Mouse (Mus musculus): Measurements from ENCODE around the gene Cfap44. TPM values are rescaled to one million over a fixed set of nuclear protein-coding genes. Genes with fewer than 3 reads are reported as not detected.

Cfap44 gene
- polyA plus RNA-seq, 1 experiment from 2014 or later: 2.1 TPM

DNA sequence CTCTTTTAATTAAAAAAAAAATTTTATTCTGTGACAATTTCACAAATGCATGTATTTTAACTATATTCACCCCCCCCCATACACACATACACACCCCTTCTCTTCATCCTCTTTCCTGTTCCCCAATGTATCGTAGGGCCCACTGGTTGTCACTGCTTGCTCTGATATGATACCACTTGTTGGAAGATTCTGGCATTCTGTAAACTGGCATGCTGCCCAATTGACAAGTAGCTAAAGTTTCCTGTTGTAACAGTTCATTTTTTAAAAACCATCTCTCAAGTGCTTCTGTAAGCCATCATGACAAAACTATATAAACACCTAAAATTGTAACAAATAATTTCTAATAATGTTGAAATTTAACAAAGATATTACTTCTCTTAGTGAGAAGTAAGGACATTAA, 10.3 kb upstream of the Cfap44 start:
- 77% methylated on average over 1 of the region's 1 CpGs for WGBS
- Histone ChIP-seq H3K4me2 (no peak overlapping the region), H3K36me3 (ENCODE audit: poor library complexity, severe bottlenecking) (peaks cover 15% of the 10 kb centered on the region), H3K9ac (no peak overlapping the region), H3K4me1 (peaks cover 15% of the 10 kb centered on the region), H3K27ac (no peak overlapping the region), H3K9me3 (replicated peaks) (no peaks in the 10 kb centered on the region), H3K27me3 (no peaks in the 10 kb centered on the region), H3K4me3 (no peak overlapping the region)
- no peak for ATAC-seq

DNA sequence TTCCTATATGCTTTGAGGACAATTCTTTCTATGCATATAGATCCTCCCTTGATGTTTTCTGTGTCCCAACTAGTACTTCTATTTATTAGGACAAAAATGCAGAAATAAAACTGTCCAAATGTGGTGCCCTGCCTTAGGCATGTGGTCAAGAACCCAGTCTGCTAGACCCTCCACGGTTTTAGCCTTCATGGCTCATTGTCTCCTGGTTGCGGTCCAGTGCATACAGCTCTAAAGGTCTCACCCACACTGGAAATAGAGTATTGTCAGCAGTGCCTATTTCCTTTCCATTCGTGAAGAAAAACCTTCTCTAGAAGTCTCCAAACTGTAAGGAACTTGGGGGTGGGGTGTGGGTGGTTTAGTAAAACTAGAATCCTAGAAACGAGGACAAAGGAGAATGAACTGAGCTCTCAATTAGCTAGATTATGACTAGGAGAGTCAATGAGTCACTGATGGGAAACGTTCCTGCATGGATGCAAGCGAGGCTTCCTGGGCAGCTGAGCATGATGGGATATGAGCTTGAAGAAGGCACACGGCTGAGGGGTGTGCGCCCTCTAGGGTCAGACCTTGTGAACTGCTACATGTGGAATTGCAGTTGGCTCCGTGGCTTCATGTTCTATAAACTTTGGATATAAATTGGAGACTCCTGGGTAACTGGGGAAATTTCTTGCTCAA, 2.6 kb upstream of the Cfap44 start:
- 45% methylated on average over 9 of the region's 9 CpGs for WGBS
- H3K4me1 ChIP-seq: peaks cover 16% of the 10 kb centered on the region; the same call in 1 of the 2 replicates
- H3K27ac ChIP-seq: no peak overlapping the region
- no peak overlapping the region for H3K4me3 ChIP-seq
- no peak for ATAC-seq
- H3K9me3 ChIP-seq (replicated peaks): no peaks in the 10 kb centered on the region
- H3K27me3 ChIP-seq: no peaks in the 10 kb centered on the region
- H3K9ac ChIP-seq: no peak overlapping the region
- H3K36me3 ChIP-seq (ENCODE audit: poor library complexity, severe bottlenecking): peaks cover 24% of the 10 kb centered on the region
- H3K4me2 ChIP-seq: no peak overlapping the region

DNA sequence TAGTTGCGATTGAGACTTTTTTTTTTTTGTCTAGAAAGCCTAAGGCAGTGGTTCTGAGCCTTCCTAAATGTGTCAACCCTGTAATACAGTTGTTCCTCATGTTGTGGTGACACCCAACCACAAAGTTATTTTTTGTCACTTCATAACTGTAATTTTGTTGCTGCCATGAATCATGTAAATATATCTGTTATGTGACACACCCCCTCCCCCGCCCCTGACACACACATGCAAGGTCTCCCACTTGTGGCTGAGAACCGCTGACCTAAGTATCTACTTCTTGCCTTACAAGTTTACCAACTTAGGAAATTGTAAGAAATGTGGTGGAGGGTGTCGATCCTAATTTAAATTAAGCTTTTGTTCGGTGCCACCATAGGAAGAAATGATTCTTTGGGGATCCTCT, 10.3 kb downstream of the Cfap44 start:
- H3K9me3 ChIP-seq (replicated peaks): no peaks in the 10 kb centered on the region
- no peak overlapping the region for H3K27ac ChIP-seq
- H3K4me3 ChIP-seq: no peak overlapping the region
- no peaks in the 10 kb centered on the region for H3K27me3 ChIP-seq
- no peak overlapping the region for H3K4me2 ChIP-seq
- WGBS: 91% methylated on average over 5 of the region's 5 CpGs
- no peaks in the 10 kb centered on the region for H3K4me1 ChIP-seq
- no peak for ATAC-seq
- no peaks in the 10 kb centered on the region for H3K36me3 ChIP-seq (ENCODE audit: poor library complexity, severe bottlenecking)
- no peak overlapping the region for H3K9ac ChIP-seq

DNA sequence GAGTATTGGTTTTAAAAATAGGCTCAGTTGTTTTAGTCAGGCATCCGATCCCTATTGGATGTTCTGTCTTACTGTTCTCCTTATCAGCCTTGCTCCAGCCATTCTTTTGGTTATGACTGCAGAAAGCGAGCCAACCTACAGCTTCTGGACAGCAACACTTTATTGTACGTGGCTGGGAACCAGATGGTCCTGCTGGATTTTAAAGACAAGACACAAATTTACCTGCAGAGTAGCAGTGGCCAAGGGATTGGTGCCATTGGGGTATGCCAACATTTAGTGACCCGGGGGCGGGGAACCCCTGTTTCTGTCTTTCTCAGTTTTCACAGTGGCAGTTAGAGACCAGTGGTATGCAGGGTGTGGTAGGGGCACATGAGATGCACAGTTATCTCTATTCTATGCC, 12.6 kb downstream of the Cfap44 start:
- no peak overlapping the region for H3K4me2 ChIP-seq
- no peak overlapping the region for H3K9ac ChIP-seq
- H3K27me3 ChIP-seq: no peaks in the 10 kb centered on the region
- no peaks in the 10 kb centered on the region for H3K9me3 ChIP-seq (replicated peaks)
- no peaks in the 10 kb centered on the region for H3K36me3 ChIP-seq (ENCODE audit: poor library complexity, severe bottlenecking)
- no peaks in the 10 kb centered on the region for H3K4me1 ChIP-seq
- 88% methylated on average over 5 of the region's 5 CpGs for WGBS
- H3K4me3 ChIP-seq: no peak overlapping the region
- no peak overlapping the region for H3K27ac ChIP-seq
- ATAC-seq: no peak

DNA sequence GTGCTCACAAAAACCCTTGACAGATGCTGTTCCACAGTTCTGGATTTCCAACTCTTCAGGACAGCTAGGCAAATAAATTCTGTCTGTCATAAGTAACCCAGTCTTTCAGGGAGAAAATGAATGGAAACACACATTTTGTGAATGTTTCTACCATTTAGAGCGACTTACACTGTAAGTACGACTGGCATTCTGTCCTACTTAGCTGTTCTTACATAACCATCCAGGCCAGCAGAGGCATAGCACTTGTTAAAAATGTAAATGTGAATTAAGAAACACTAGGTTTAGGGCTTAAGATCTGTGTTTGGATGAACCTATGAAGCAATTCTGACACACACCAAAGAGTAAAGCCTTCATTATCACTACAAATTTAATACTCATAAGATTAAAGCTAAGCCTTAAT, 13.7 kb downstream of the Cfap44 start:
- no peak overlapping the region for H3K4me3 ChIP-seq
- no peak overlapping the region for H3K9ac ChIP-seq
- no peak overlapping the region for H3K27ac ChIP-seq
- no peaks in the 10 kb centered on the region for H3K9me3 ChIP-seq (replicated peaks)
- 88% methylated on average over 2 of the region's 2 CpGs for WGBS
- H3K4me1 ChIP-seq: no peaks in the 10 kb centered on the region
- H3K27me3 ChIP-seq: no peaks in the 10 kb centered on the region
- H3K36me3 ChIP-seq (ENCODE audit: poor library complexity, severe bottlenecking): no peaks in the 10 kb centered on the region
- no peak for ATAC-seq
- H3K4me2 ChIP-seq: no peak overlapping the region

DNA sequence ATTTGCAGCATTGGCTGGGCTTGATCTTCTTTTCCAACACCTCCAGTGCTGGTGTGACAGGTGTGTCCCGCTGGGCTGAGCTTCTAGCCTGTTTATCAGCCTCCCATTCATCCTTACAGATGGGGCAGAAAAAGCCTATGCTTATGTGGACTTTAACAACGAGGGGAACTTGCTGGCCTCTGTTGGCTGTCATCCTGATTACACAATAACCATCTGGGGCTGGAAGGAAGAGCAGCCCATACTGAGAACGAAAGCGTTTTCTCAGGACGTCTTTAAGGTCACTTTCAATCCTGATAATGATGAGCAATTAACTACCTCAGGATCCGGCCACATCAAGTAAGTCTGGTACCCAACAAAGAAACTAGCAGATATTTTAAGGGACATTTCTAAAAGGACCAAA, 15.6 kb downstream of the Cfap44 start:
- Histone ChIP-seq H3K4me3 (no peak overlapping the region), H3K9me3 (replicated peaks) (no peaks in the 10 kb centered on the region), H3K27ac (no peak overlapping the region), H3K9ac (no peak overlapping the region), H3K4me1 (no peaks in the 10 kb centered on the region), H3K36me3 (ENCODE audit: poor library complexity, severe bottlenecking) (no peaks in the 10 kb centered on the region), H3K4me2 (no peak overlapping the region), H3K27me3 (no peaks in the 10 kb centered on the region)
- ATAC-seq: no peak
- 63% methylated on average over 6 of the region's 6 CpGs for WGBS

DNA sequence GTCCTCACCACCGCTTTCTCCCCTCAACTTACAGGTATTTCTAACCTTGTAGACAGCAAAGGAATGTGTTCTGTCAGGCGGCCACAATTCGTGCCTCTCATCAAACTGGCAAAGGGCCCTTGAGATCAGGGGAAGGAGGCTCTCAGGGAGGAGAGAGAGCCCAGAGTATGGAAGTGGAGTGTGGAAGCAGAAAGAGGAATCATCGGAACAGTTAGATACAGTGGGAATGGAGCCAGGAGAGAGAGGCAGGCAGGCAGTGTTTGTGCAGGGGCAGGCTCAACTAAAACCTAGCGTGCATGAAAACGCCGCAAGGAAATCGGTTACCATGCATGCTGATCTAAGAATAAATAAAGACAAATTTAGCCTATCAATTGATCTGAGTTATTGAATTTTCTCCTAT, 23.0 kb downstream of the Cfap44 start:
- WGBS: 73% methylated on average over 8 of the region's 8 CpGs
- H3K9ac ChIP-seq: no peak overlapping the region
- H3K27ac ChIP-seq: no peak overlapping the region
- no peak overlapping the region for H3K4me2 ChIP-seq
- no peak for ATAC-seq
- H3K36me3 ChIP-seq (ENCODE audit: poor library complexity, severe bottlenecking): no peaks in the 10 kb centered on the region
- H3K4me3 ChIP-seq: no peak overlapping the region
- H3K27me3 ChIP-seq: no peaks in the 10 kb centered on the region
- no peaks in the 10 kb centered on the region for H3K9me3 ChIP-seq (replicated peaks)
- no peaks in the 10 kb centered on the region for H3K4me1 ChIP-seq

DNA sequence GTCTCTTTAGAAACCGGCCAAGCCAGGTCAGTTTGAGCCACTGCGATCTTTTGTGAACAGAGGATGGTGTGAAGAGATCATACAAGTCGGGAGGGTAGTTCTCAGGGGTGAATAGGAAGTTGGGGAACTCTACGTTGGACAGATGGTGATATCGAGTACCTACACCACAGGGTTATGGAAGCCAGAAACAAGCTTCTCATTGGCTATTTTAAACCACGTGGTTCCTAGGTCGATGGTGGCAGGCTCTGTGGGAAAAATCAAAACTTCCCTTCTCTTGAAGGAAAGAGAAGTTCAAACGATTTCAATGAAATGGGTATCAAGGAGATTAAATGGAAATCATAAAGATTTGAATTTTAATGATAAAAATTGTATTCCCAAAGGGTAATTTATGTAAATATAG, 27.1 kb downstream of the Cfap44 start:
- no peak overlapping the region for H3K4me3 ChIP-seq
- no peaks in the 10 kb centered on the region for H3K27me3 ChIP-seq
- no peak overlapping the region for H3K9ac ChIP-seq
- 88% methylated on average over 8 of the region's 8 CpGs for WGBS
- no peaks in the 10 kb centered on the region for H3K9me3 ChIP-seq (replicated peaks)
- ATAC-seq: no peak
- H3K4me1 ChIP-seq: no peaks in the 10 kb centered on the region
- H3K4me2 ChIP-seq: no peak overlapping the region
- no peak overlapping the region for H3K27ac ChIP-seq
- H3K36me3 ChIP-seq (ENCODE audit: poor library complexity, severe bottlenecking): no peaks in the 10 kb centered on the region

DNA sequence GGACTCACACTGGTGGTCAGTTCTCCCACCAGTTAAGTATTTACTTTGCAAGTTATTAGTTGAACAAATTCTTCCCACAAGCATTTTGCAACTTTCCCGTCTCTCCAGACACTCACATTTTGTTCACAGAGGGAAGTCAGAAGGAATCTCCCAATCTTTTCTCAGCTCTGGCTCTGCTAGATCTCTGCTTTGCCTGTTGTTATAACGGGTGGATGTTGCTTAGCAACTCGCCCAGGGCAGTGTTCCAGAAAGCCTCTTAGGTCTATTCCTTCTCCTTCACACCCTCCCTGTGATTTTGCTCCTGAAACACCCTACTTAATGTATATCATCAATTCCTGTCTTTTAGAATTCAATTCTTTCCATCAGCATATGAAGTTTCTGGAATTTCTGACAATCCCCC, 28.9 kb downstream of the Cfap44 start:
- Histone ChIP-seq H3K4me1 (no peaks in the 10 kb centered on the region), H3K27ac (no peak overlapping the region), H3K4me3 (no peak overlapping the region), H3K4me2 (no peak overlapping the region), H3K9ac (no peak overlapping the region), H3K27me3 (no peaks in the 10 kb centered on the region), H3K36me3 (ENCODE audit: poor library complexity, severe bottlenecking) (no peaks in the 10 kb centered on the region), H3K9me3 (replicated peaks) (no peaks in the 10 kb centered on the region)
- ATAC-seq: no peak
- 38% methylated on average over 3 of the region's 3 CpGs for WGBS

DNA sequence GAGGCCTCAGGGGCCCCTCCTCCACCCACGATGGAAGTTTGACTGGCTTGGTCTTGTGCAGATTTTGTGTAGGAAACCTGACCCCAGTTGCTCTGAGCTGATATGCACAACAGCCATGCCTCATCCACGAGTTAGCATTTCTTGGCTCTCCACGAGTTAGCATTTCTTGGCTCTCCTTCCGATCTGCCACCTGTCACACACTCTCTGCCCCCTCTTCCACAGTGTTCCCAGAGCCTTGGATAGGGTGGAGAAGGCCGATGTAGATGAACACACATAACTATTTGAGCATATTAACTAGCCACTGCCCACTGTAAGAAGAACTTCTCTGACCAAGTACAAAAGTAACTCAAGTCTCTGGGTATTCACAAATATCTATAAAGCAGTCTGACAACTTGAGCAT, 33.9 kb downstream of the Cfap44 start:
- H3K27me3 ChIP-seq: no peaks in the 10 kb centered on the region
- peaks cover 6% of the 10 kb centered on the region for H3K4me1 ChIP-seq
- WGBS: 82% methylated on average over 5 of the region's 5 CpGs
- H3K4me2 ChIP-seq: no peak overlapping the region
- H3K36me3 ChIP-seq (ENCODE audit: poor library complexity, severe bottlenecking): no peaks in the 10 kb centered on the region
- H3K9me3 ChIP-seq (replicated peaks): no peaks in the 10 kb centered on the region
- H3K9ac ChIP-seq: no peak overlapping the region
- ATAC-seq: no peak
- H3K27ac ChIP-seq: no peak overlapping the region
- no peak overlapping the region for H3K4me3 ChIP-seq

DNA sequence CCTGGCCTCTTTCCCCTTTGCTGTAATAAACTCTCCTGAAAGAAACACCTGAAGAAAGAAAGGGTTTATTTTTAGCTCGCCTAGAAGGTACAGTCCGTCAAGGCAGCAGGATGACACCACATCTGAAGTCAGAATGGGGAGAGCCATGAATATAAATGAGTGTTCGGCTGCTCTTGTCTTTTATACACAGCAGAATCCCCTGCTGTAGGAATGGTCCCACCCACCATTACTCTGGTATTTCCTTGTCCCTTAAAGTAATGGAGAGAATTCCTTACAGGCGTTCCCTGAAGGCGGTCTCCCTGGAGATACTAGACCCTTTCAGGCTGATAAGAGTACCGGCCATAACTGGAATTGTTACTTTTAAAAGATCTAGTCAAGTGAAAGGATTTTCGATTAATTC, 35.4 kb downstream of the Cfap44 start:
- peaks cover 6% of the 10 kb centered on the region for H3K4me1 ChIP-seq
- no peak overlapping the region for H3K4me3 ChIP-seq
- H3K36me3 ChIP-seq (ENCODE audit: poor library complexity, severe bottlenecking): no peaks in the 10 kb centered on the region
- H3K9ac ChIP-seq: no peak overlapping the region
- no peak overlapping the region for H3K27ac ChIP-seq
- WGBS: 37% methylated on average over 7 of the region's 7 CpGs
- peak; percentile 58; the same call in 1 of the 2 replicates for ATAC-seq
- no peaks in the 10 kb centered on the region for H3K27me3 ChIP-seq
- no peaks in the 10 kb centered on the region for H3K9me3 ChIP-seq (replicated peaks)
- no peak overlapping the region for H3K4me2 ChIP-seq

DNA sequence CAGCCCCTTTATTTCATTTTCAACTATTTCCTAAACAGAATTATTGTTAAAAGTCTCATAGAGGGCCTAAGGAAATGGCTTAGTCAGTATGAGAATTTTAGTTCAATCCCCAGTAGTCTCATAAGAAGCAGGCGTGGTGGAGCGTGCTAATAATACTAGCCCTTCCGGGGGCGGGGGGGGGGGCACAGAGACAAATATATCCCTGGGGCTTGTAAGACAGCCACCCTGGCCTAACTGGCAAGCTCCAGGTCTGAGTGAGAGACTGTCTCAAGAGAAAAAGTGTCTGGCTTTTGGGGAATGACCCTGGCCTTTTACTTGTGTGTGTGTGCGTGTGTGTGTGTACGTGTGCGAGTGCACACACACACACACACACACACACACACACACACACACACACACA, 40.3 kb downstream of the Cfap44 start:
- no peak for ATAC-seq
- WGBS: 90% methylated on average over 7 of the region's 7 CpGs

DNA sequence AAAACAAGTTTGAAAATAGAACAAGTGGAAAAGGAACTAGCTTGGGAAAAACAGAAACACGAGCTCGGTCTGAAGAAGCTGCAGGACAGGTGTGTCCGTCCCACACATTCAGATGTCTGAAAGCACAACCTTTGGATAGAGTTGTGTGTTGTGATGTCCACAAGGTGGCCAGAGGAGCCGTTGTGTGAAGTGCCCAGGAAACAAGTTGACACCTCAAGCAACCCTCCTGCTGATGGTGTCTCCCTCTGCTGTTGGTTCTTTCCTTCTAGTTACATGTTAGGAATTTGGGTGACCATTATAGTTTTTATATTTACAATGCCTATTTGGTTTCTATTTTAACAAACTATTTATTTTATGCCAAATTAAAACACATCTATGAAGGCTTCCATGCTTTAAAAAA, 40.9 kb downstream of the Cfap44 start:
- no peak for ATAC-seq
- 72% methylated on average over 4 of the region's 4 CpGs for WGBS
- Histone ChIP-seq H3K4me2 (no peak overlapping the region), H3K27ac (no peak overlapping the region), H3K27me3 (no peaks in the 10 kb centered on the region), H3K9ac (no peak overlapping the region), H3K4me3 (no peak overlapping the region), H3K4me1 (no peaks in the 10 kb centered on the region), H3K36me3 (ENCODE audit: poor library complexity, severe bottlenecking) (no peaks in the 10 kb centered on the region), H3K9me3 (replicated peaks) (no peaks in the 10 kb centered on the region)

More for the DNA sequence above, 40.3 kb downstream of the Cfap44 start:
- no peaks in the 10 kb centered on the region for H3K27me3 ChIP-seq
- no peak overlapping the region for H3K4me2 ChIP-seq
- H3K27ac ChIP-seq: no peak overlapping the region
- H3K9ac ChIP-seq: no peak overlapping the region
- H3K4me3 ChIP-seq: no peak overlapping the region
- no peaks in the 10 kb centered on the region for H3K9me3 ChIP-seq (replicated peaks)
- no peaks in the 10 kb centered on the region for H3K36me3 ChIP-seq (ENCODE audit: poor library complexity, severe bottlenecking)
- H3K4me1 ChIP-seq: peaks cover 2% of the 10 kb centered on the region
